Mouse (Mus musculus): ENCODE measurements around the gene Tubgcp4. TPM values are rescaled to one million over a fixed set of nuclear protein-coding genes. Genes with fewer than 3 reads are reported as not detected.
A peak's percentile ranks its signal among the peaks of the same experiment; 100 is the strongest.
"Not testable (repeated sequence)": the region's sequence is repeated elsewhere in the genome, so short reads cannot be mapped to it uniquely, and the experiment has no call there.

Gene Tubgcp4
- 12.1 and 17.0 TPM in 2 replicates for polyA plus RNA-seq (2011; ENCODE audit: insufficient read depth, insufficient read length, low replicate concordance, missing spikeins)

- TF ChIP-seq CTCF (IDR thresholded peaks at IDR 0.05; ENCODE audit: control insufficient read depth, insufficient read depth, low read length), result no peak
- TF ChIP-seq POLR2A (IDR thresholded peaks at IDR 0.05; ENCODE audit: borderline replicate concordance, control insufficient read depth, low read depth, low read length), result no peak
- WGBS, result under 1% methylated on average over 38 of the region's 38 CpGs
- Histone ChIP-seq H3K4me3 (replicated peaks; ENCODE audit: control insufficient read depth, low read depth, low read length) (peak within 1 kb of the TSS; percentile 82), H3K27ac (ENCODE audit: control insufficient read depth, insufficient read depth, low read depth, low read length, poor library complexity) (peak within 1 kb of the TSS; percentile 95), H3K4me1 (ENCODE audit: control insufficient read depth, insufficient read depth, low read length) (peaks cover 3% of the 10 kb centered on the region; the same call in 1 of the 2 replicates)
Observed at GRCm38 (mm10) chr2:121170481-121170971, at the start of gene Tubgcp4. Tubgcp4 (plus strand) TSS chr2:121170654.

- H3K4me1 ChIP-seq (ENCODE audit: control insufficient read depth, insufficient read depth, low read length); H3K27ac ChIP-seq (ENCODE audit: control insufficient read depth, insufficient read depth, low read depth, low read length, poor library complexity): not testable (repeated sequence)
- WGBS, result 86% methylated on average over 5 of the region's 5 CpGs
Observed at GRCm38 (mm10) chr2:121126302-121126701, 44.2 kb upstream of the Tubgcp4 start.

DNA sequence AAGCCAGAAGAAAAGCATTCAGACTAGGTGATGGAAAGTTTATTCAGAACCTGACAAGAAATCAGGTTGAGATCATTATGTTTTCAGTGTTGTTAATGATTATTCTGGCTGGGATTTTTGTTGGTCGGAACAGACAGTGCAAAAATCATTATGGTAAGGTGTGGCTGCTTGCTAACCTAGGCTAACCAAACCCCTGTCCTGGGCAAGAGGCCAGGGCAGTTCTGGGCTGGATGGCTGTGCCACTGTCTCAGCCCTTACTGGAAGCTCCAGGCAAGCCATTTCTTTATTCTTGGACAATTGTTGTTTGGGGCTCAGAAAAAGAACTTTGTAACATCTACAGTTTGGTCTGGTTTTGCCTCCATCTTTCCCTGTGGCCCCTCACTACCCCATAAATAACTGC, 42.9 kb upstream of the Tubgcp4 start:
- WGBS, result 84% methylated on average over 1 of the region's 1 CpGs
- TF ChIP-seq POLR2A (IDR thresholded peaks at IDR 0.05; ENCODE audit: borderline replicate concordance, control insufficient read depth, low read depth, low read length) (no peak), CTCF (IDR thresholded peaks at IDR 0.05; ENCODE audit: control insufficient read depth, insufficient read depth, low read length) (no peak)

More at GRCm38 (mm10) chr2:121126302-121126701, 44.2 kb upstream of the Tubgcp4 start:
- not testable (repeated sequence) for H3K4me3 ChIP-seq (replicated peaks; ENCODE audit: control insufficient read depth, low read depth, low read length)

GRCm38 (mm10) chr2:121128865-121129620, 41.4 kb upstream of the Tubgcp4 start:
- Histone ChIP-seq H3K4me1 (ENCODE audit: control insufficient read depth, insufficient read depth, low read length) (no peaks in the 10 kb centered on the region; the same call in 1 of the 2 replicates), H3K27ac (ENCODE audit: control insufficient read depth, insufficient read depth, low read depth, low read length, poor library complexity) (no peak overlapping the region), H3K4me3 (replicated peaks; ENCODE audit: control insufficient read depth, low read depth, low read length) (no peak overlapping the region)
- no peak for TF ChIP-seq CTCF (IDR thresholded peaks at IDR 0.05; ENCODE audit: control insufficient read depth, insufficient read depth, low read length)
- TF ChIP-seq POLR2A (IDR thresholded peaks at IDR 0.05; ENCODE audit: borderline replicate concordance, control insufficient read depth, low read depth, low read length), result no peak
- WGBS, result 74% methylated on average over 9 of the region's 9 CpGs

More for the DNA sequence above, 42.9 kb upstream of the Tubgcp4 start:
- Histone ChIP-seq H3K4me3 (replicated peaks; ENCODE audit: control insufficient read depth, low read depth, low read length) (no peak overlapping the region), H3K4me1 (ENCODE audit: control insufficient read depth, insufficient read depth, low read length) (no peaks in the 10 kb centered on the region; the same call in 1 of the 2 replicates), H3K27ac (ENCODE audit: control insufficient read depth, insufficient read depth, low read depth, low read length, poor library complexity) (no peak overlapping the region)

DNA sequence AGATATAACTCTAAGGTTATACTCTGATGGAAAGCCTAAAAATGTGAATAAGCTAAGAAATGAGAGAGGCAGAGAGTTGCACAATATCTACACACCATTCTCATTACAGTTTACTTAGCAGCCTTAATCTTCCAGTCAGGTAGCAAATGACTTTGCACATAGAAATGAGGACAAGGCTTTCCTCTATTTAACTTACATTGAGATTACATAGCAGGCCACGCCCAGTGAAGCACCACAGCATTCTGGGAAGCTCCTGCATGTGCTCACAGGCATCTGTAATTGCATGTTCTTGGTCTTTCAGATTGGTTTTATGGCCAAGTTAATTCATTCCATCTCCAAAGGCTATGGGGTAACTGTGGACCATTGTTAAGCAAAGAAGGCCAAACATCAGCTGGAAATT, 37.6 kb upstream of the Tubgcp4 start:
- 63% methylated on average over 1 of the region's 1 CpGs for WGBS
- Histone ChIP-seq H3K27ac (ENCODE audit: control insufficient read depth, insufficient read depth, low read depth, low read length, poor library complexity) (no peak overlapping the region), H3K4me1 (ENCODE audit: control insufficient read depth, insufficient read depth, low read length) (no peaks in the 10 kb centered on the region), H3K4me3 (replicated peaks; ENCODE audit: control insufficient read depth, low read depth, low read length) (no peak overlapping the region)
- TF ChIP-seq POLR2A (IDR thresholded peaks at IDR 0.05; ENCODE audit: borderline replicate concordance, control insufficient read depth, low read depth, low read length), result no peak
- no peak for TF ChIP-seq CTCF (IDR thresholded peaks at IDR 0.05; ENCODE audit: control insufficient read depth, insufficient read depth, low read length)

GRCm38 (mm10) chr2:121137371-121137770, 33.1 kb upstream of the Tubgcp4 start:
- Histone ChIP-seq H3K4me1 (ENCODE audit: control insufficient read depth, insufficient read depth, low read length) (peaks cover 3% of the 10 kb centered on the region; the same call in 1 of the 2 replicates), H3K27ac (ENCODE audit: control insufficient read depth, insufficient read depth, low read depth, low read length, poor library complexity) (no peak overlapping the region), H3K4me3 (replicated peaks; ENCODE audit: control insufficient read depth, low read depth, low read length) (no peak overlapping the region)
- TF ChIP-seq CTCF (IDR thresholded peaks at IDR 0.05; ENCODE audit: control insufficient read depth, insufficient read depth, low read length) (no peak), POLR2A (IDR thresholded peaks at IDR 0.05; ENCODE audit: borderline replicate concordance, control insufficient read depth, low read depth, low read length) (no peak)
- WGBS, result 61% methylated on average over 4 of the region's 4 CpGs

DNA sequence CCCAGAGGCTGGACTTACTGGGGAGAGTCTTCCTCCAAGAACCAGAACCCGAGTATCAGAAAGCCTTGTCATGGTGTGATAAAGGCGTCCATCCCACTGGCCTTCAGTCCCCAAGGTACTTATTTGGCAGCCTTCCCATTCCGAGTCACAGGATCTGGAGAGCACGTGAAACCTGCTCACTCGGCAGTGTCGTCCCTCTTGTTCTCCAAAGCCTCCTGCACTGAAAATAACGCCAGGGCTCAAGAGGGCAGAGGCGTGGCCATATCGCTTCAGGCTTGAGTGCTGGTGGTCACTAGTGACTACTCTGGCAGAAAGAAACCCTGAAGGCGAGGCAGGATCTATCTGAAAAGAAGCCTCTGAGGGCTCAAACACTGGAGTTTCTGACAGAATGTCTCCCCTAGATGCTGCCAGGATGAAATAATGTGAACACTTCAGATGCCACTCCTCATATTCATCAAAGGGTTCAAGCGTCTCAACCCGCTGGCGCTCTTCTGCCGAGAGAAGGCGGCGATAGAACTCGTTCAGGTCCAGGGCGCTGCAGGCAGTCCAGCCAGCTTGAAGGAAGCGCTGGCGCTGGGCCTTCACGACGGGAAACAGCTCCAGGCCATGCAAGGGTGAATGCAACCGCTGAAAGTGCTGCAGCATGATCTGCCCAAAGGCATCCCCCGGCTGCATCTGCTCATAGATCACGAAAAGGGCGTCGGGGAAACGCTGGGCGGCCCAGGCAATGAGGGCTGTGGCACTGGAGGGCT, 31.0 kb upstream of the Tubgcp4 start:
- TF ChIP-seq POLR2A (IDR thresholded peaks at IDR 0.05; ENCODE audit: borderline replicate concordance, control insufficient read depth, low read depth, low read length), result no peak
- TF ChIP-seq CTCF (IDR thresholded peaks at IDR 0.05; ENCODE audit: control insufficient read depth, insufficient read depth, low read length), result no peak
- Histone ChIP-seq H3K4me1 (ENCODE audit: control insufficient read depth, insufficient read depth, low read length) (peaks cover 3% of the 10 kb centered on the region; the same call in 1 of the 2 replicates), H3K4me3 (replicated peaks; ENCODE audit: control insufficient read depth, low read depth, low read length) (peak overlapping the region; percentile 99), H3K27ac (ENCODE audit: control insufficient read depth, insufficient read depth, low read depth, low read length, poor library complexity) (peak overlapping the region; percentile 97)
- 24% methylated on average over 29 of the region's 29 CpGs for WGBS

All from bone marrow, adult 2 months (tissue).